Mouse (Mus musculus) v-Abl transformed pro-B cells (cell line): ENCODE measurements around the gene Cabp4.

Source experiments
- in situ Hi-C, 2 experiments: fragments of 400-800 bp; cut with MboI; formaldehyde crosslinking; loops; one replicate each; pipeline ENCODE4 v1.15.1; 2025; ENCODE audit not compliant: unreplicated experiment in 2 of 2

The Cabp4 gene

DNA sequence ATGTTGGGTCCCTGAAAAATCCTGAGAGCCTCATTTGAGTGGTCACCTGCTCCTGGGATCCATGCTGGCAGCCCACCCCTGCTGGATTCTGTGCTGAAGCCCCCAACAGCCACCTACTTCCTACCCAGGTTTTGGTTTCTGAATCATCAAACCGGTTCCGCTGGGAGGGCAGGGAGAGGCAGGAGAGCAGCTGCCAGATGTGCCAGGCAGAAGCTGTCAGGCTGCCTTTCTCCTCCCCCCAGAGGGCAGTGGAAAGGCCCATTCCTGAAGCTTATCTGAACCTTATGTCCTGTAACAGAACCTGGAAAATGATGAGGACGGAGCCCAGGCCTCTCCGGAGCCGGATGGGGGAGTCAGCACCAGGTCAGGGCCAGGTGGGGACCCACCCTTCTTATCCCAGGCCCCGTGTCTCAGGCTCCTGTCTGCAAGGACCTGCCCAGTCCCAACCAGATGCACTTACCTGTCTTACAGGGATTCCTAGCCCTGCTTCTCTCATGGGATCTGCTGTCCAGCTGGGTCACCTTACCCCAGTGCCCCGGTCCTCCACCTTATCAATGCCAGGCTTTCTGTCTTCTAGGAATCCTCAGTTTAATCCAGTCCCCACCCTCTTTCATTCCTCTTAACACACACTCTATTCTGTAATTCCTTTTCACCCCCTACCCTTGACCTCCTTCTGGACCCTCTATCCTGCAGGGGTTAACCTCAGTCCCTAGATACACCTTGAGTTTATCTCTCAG, 16.9 kb downstream of the Cabp4 start:
- in situ Hi-C loops = loop anchor here in 1 of 2 experiments (5.0 kb wide), 1 partner anchor 75 kb away; the partner anchor contains the start of gene Rad9a

GRCm38 (mm10) chr19:4125741-4126696, 17.8 kb downstream of the Cabp4 start, which contains the start of gene Aip:
Gene Aip, minus strand, starts transcription at chr19:4125858.
- in situ Hi-C loops = loop anchor here in 1 of 2 experiments (5.0 kb wide), 1 partner anchor 76 kb away; the partner anchor contains the start of gene Rad9a

GRCm38 (mm10) chr19:4125268-4125667, 18.6 kb downstream of the Cabp4 start:
- in situ Hi-C loops = loop anchor here in 1 of 2 experiments (5.0 kb wide), 1 partner anchor 77 kb away; the partner anchor contains the start of gene Rad9a

DNA sequence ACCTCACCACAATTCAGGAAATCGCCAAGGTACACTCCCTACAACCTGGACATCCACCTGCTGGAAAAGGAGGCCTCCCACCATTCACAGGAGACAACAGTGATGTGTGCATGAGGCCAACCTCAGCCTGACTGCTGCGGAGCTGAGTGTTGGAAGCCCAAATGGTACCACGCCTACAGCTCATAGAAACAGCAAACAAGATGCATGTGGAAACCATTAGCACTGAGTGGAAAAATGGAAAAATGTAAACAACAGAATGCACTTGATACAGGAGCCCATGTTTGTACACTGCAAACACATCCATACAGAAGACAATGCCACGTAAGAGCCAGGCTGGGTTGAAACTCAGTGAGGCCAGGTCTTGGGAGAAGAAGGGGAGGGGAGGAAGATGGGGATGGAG, 19.4 kb downstream of the Cabp4 start:
- in situ Hi-C loops = loop anchor here in 1 of 2 experiments (5.0 kb wide), 1 partner anchor 78 kb away; the partner anchor contains the start of gene Rad9a

GRCm38 (mm10) chr19:4122411-4123370, 21.1 kb downstream of the Cabp4 start:
- in situ Hi-C loops = loop anchor here in 1 of 2 experiments (5.0 kb wide), 1 partner anchor 80 kb away; the partner anchor contains the start of gene Rad9a

DNA sequence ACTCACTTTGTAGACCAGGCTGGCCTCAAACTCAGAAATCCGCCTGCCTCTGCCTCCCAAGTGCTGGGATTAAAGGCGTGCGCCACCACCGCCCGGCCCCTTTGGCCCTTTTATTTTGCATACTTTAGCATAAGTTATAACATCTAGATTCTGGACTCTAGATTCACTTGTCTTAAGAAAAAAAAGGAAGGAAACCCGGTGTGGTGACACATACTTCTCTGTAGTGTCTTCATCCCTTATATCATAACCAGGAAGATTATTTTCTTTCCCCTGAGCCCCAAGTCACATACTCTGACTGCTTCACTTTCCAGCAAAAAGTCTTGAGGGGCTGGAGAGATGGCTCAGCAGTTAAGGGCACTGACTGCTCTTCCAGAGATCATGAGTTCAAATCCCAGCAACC, 21.9 kb downstream of the Cabp4 start:
- in situ Hi-C loops = loop anchor here in 1 of 2 experiments (5.0 kb wide), 1 partner anchor 80 kb away; the partner anchor contains the start of gene Rad9a

DNA sequence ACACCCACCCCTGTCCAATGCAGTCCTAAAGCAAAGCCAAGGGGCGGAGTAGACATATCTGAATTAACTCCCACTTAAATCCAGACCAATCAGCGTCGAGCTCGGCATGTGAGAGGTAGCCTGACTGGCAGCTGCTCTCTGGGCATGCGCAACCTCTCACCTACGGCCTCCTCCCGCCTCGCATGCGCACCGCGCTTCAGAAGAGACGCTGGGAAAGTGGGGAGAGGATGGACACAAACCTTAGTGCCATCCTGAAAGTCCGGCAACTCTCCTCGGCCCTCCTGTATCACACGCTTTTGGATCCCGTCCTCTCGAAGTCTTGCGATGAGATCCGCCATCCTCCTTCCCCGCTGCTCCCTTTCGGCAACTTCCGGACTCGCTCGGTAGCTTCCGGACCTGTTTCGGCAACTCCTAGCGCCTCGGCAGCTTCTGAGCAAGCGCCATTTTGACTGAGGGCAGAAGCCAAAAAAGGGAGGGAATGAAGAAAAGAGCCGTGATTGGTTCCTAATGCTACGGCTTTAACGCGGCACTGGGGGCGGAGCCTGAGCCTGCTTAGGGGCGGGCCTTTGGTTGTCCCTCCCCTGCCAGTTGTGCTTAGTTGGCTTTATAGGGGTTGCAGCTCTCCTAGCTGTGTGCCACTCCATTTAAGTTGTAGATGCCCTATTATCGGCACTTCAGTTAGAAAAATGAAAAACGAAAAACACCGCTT, 22.6 kb downstream of the Cabp4 start:
- in situ Hi-C loops = loop anchor here in 1 of 2 experiments (5.0 kb wide), 1 partner anchor 81 kb away; the partner anchor contains the start of gene Rad9a

- in situ Hi-C loops = loop anchor here in 1 of 2 experiments (5.0 kb wide), 1 partner anchor 82 kb away; the partner anchor contains the start of gene Rad9a
Observed at GRCm38 (mm10) chr19:4120496-4120895, 23.3 kb downstream of the Cabp4 start.

DNA sequence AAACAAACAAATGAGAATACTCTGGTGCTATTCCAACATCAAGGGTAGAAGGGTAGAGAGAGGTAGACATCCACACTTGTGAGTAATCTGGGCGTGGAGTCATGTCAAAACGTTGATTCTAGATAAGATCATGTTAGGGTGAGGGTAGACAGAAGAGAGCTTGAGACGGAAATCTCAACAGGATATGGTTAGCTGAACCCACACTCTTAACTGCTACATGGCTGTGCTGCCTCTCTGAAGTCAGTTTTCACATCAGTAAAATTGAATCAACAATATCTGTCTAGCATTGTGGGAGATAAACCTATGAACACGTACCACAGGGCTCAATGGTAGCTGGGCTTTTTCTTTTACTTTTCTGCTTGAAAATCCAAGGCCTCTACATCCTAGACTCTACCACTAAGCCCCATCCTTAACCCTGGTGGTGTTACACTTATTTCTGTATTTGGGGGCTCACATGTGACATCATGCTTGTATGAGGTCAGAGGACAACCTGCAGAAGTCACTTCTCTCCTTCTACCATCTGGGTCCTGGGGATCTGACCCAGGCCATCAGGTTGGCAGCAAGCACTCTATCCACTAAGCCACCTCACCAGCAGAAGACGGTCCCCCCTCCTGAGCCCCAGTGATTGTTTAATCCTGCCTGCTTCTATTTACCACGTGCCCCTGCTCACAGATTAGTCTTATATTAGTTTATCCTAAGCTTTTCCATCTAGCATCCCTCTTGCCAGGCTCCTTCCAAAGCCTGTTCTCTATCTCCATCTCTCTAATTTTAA, 23.9 kb downstream of the Cabp4 start:
- in situ Hi-C loops = loop anchor here in 1 of 2 experiments (5.0 kb wide), 1 partner anchor 82 kb away; the partner anchor contains the start of gene Rad9a

- in situ Hi-C loops = no loop called here
Observed at GRCm38 (mm10) chr19:4118350-4118749, 25.5 kb downstream of the Cabp4 start.

DNA sequence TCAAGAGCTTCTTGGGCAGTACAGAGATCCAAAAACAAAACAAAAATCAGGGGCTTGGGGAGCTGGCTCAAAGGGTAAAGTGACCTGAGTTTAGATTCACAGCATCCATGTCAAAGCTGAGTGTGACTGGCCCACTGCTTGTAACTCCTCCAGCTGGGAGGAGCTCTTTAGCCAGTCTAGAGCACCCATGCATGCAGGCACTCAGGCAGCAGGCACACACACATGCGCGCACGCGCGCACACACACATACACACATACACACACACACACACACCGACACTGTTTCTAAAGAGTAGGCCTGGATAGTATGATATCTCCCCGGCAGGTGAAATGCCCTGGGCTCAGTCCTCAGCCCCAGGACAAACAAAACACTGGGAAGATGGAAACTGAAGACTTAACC, 26.8 kb downstream of the Cabp4 start:
- in situ Hi-C loops = no loop called here

- in situ Hi-C loops = no loop called here
Observed at GRCm38 (mm10) chr19:4115816-4116215, 28.0 kb downstream of the Cabp4 start.

- in situ Hi-C loops = no loop called here
Observed at GRCm38 (mm10) chr19:4115144-4115543, 28.7 kb downstream of the Cabp4 start.

- in situ Hi-C loops = no loop called here
Observed at GRCm38 (mm10) chr19:4114551-4114950, 29.3 kb downstream of the Cabp4 start.

GRCm38 (mm10) chr19:4113806-4114230, 30.0 kb downstream of the Cabp4 start:
- in situ Hi-C loops = no loop called here

DNA sequence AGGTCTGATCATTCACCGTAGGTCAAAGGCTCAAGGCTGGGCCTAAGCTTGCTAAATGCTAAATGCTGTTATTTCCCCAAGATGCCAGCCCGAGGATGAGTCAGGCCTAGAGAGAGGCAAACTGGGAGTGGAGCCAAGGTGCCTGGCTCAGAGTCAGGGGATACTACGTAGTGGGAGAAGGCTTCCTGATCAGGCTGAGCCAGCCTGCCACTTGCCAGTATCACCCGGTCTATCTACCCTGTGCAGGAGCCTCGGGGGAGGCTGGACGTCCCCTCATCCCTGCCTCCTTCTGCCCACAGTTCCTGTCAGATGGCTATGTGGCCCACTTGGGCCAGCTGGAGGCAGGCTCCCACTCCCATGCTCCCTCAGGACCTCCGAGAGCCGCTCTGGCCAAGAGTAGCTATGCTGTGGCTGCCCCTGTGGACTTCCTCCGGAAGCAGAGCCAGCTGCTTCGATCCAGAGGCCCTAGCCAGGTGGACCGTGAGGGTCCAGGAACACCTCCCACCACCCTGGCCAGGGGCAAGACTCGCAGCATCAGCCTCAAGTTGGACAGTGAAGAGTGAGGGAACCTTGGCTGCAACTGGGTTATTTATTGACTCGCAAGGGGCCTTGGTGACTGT, 30.5 kb downstream of the Cabp4 start:
- in situ Hi-C loops = no loop called here

DNA sequence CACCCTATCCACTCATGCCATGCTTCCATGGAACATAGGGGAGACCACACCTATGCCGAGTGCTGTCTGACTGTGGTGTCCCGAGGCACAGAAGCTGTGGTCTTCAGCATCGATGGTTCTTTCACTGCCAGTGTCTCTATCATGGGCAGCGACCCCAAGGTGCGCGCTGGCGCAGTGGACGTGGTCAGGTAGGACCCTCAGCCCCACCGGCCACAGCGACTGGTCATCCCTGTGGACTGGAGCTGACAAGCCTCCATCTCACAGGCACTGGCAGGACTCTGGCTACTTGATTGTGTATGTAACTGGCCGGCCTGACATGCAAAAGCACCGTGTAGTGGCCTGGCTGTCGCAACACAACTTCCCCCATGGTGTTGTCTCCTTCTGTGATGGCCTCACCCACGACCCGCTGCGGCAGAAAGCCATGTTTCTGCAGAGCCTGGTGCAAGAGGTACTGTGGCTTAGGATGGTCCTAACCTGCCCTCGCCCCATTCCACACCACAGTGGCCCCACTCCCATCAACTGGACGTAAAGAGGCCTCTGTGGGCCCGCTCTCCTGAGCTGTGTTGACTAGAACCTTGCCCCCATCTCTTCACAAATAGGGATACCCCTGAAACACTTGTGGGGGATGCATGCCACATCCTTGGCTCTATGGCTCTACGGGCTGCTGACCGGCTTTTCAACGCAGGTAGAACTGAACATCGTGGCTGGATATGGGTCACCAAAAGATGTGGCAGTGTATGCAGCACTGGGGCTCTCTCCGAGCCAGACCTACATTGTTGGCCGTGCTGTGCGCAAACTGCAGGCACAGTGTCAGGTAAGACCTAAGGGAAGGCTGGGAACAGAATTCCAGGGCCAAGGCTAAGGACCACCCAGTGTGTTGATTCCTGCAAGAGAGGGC, 31.5 kb downstream of the Cabp4 start:
- in situ Hi-C loops = no loop called here
